Mouse (Mus musculus) frontal cortex, adult (tissue): ENCODE measurements around the gene Kidins220.
A peak's percentile ranks its signal among the peaks of the same experiment; 100 is the strongest.

ENCODE experiments used
- ATAC-seq: cut with Nextera tagmentation; 2 replicates; pipeline ENCODE4 v1.9.2; 2017; ENCODE audit warnings: mild to moderate bottlenecking, moderate library complexity, mixed read lengths; ENCODE audit not compliant: low TSS enrichment

Gene Kidins220

GRCm38 (mm10) chr12:25089433-25089832, 114.7 kb downstream of the Kidins220 start:
- no peak for ATAC-seq

GRCm38 (mm10) chr12:25092027-25092704, 117.4 kb downstream of the Kidins220 start:
- peak; percentile 34 for ATAC-seq

- no peak for ATAC-seq
Measured at GRCm38 (mm10) chr12:25092751-25093211, 118.1 kb downstream of the Kidins220 start.

- no peak for ATAC-seq
Measured at GRCm38 (mm10) chr12:25093241-25093774, 118.6 kb downstream of the Kidins220 start.

GRCm38 (mm10) chr12:25094621-25095521, 120.1 kb downstream of the Kidins220 start:
- ATAC-seq: no peak

- peak; percentile 7; the same call in 1 of the 2 replicates for ATAC-seq
Measured at GRCm38 (mm10) chr12:25095538-25095937, 120.8 kb downstream of the Kidins220 start.

- ATAC-seq: peak; percentile 80
Measured at GRCm38 (mm10) chr12:25095974-25096639, 121.4 kb downstream of the Kidins220 start.

GRCm38 (mm10) chr12:25096640-25097051, 121.9 kb downstream of the Kidins220 start:
- no peak for ATAC-seq

GRCm38 (mm10) chr12:25097052-25097209, 122.2 kb downstream of the Kidins220 start, which contains the start of gene Id2:
Gene Id2 (minus strand): TSS chr12:25097140.
- no peak for ATAC-seq

GRCm38 (mm10) chr12:25097210-25098160, 122.8 kb downstream of the Kidins220 start:
- no peak for ATAC-seq

- ATAC-seq: no peak
Measured at GRCm38 (mm10) chr12:25098161-25098550, 123.4 kb downstream of the Kidins220 start.

GRCm38 (mm10) chr12:25098561-25099312, 124.0 kb downstream of the Kidins220 start:
- peak; percentile 52 for ATAC-seq

GRCm38 (mm10) chr12:25099313-25099562, 124.5 kb downstream of the Kidins220 start:
- ATAC-seq: no peak

- no peak for ATAC-seq
Measured at GRCm38 (mm10) chr12:25099563-25100408, 125.1 kb downstream of the Kidins220 start.

- ATAC-seq: no peak
Measured at GRCm38 (mm10) chr12:25100411-25101217, 125.9 kb downstream of the Kidins220 start.

GRCm38 (mm10) chr12:25101389-25101788, 126.7 kb downstream of the Kidins220 start:
- ATAC-seq: no peak

- ATAC-seq: no peak
Measured at GRCm38 (mm10) chr12:25103911-25104310, 129.2 kb downstream of the Kidins220 start.

GRCm38 (mm10) chr12:25104541-25104940, 129.8 kb downstream of the Kidins220 start:
- ATAC-seq: no peak

GRCm38 (mm10) chr12:25108865-25109264, 134.1 kb downstream of the Kidins220 start:
- no peak for ATAC-seq
